Mouse (Mus musculus) forebrain, embryonic 13.5 days (tissue): Measurements from ENCODE around the gene Bsph2. TPM values are rescaled to one million over a fixed set of nuclear protein-coding genes. Genes with fewer than 3 reads are reported as not detected.

Experiments
- ATAC-seq: fragments of 200-750 bp; cut with Nextera tagmentation; 2 replicates; pipeline ENCODE4 v1.8.0; 2017
- H3K27ac ChIP-seq: fragments of 300-500 bp; sonication (generic); 2 replicates; pipeline ENCODE4 v1.5.1; 2015; ENCODE audit warnings: inconsistent platforms, mild to moderate bottlenecking, moderate library complexity
- H3K27me3 ChIP-seq: fragments of 300-500 bp; sonication (generic); 2 replicates; pipeline ENCODE4 v1.6.1; 2015; ENCODE audit warnings: mild to moderate bottlenecking, inconsistent platforms
- H3K36me3 ChIP-seq: fragments of 300-500 bp; sonication (generic); 2 replicates; pipeline ENCODE4 v1.6.1; 2015; ENCODE audit warnings: mild to moderate bottlenecking, inconsistent platforms; ENCODE audit not compliant: poor library complexity, severe bottlenecking
- H3K4me1 ChIP-seq: fragments of 300-500 bp; sonication (generic); 2 replicates; pipeline ENCODE4 v1.6.1; 2015; ENCODE audit warnings: inconsistent platforms
- H3K4me2 ChIP-seq: fragments of 300-500 bp; sonication (generic); 2 replicates; pipeline ENCODE4 v1.6.1; 2015; ENCODE audit warnings: inconsistent platforms, mild to moderate bottlenecking, moderate library complexity
- H3K4me3 ChIP-seq: fragments of 300-500 bp; sonication (generic); 2 replicates; pipeline ENCODE4 v1.5.1; 2015; ENCODE audit warnings: mild to moderate bottlenecking, inconsistent platforms
- H3K9ac ChIP-seq: fragments of 300-500 bp; sonication (generic); 2 replicates; pipeline ENCODE4 v1.6.1; 2015; ENCODE audit warnings: mild to moderate bottlenecking, inconsistent platforms
- H3K9me3 ChIP-seq: fragments of 300-500 bp; sonication (generic); replicated peaks from 2 replicates; pipeline ENCODE4 v1.6.1; 2016; ENCODE audit warnings: inconsistent platforms
- WGBS: fragments of 180-500 bp; shearing (Covaris S2); methylation state at CpG from one replicate; pipeline ENCODE4 v1.1.7; 2015; 5-methylcytosine and 5-hydroxymethylcytosine counted together
- polyA plus RNA-seq: library from polyadenylated mRNA; unstranded; fragments of >200 nt; fragmentation: Nextera tagmentation; extraction: Ambion mirVana; gene quantifications from 2 replicates; pipeline ENCODE4 v1.2.1, GENCODE M21; 2015

Bsph2 gene
- not detected in 2 replicates for polyA plus RNA-seq

- no peak within 1 kb of the TSS for H3K27ac ChIP-seq
- no peaks in the 10 kb centered on the region for H3K36me3 ChIP-seq
- no peak for ATAC-seq
- H3K9me3 ChIP-seq = peaks cover 29% of the 10 kb centered on the region
- no peaks in the 10 kb centered on the region for H3K4me1 ChIP-seq
- no peak within 1 kb of the TSS for H3K4me2 ChIP-seq
- H3K9ac ChIP-seq = no peak within 1 kb of the TSS
- H3K4me3 ChIP-seq = no peak within 1 kb of the TSS
- no peaks in the 10 kb centered on the region for H3K27me3 ChIP-seq
Observed at GRCm38 (mm10) chr7:13570967-13571366, at the start of gene Bsph2. Bsph2 (minus strand) TSS chr7:13571067.

- H3K27ac ChIP-seq = no peak overlapping the region
- 74% methylated on average over 1 of the region's 1 CpGs for WGBS
Observed at GRCm38 (mm10) chr7:13511539-13511938, 59.3 kb downstream of the Bsph2 start.

More at GRCm38 (mm10) chr7:13511539-13511938, 59.3 kb downstream of the Bsph2 start:
- Histone ChIP-seq H3K9me3 (peaks cover 31% of the 10 kb centered on the region), H3K27me3 (no peaks in the 10 kb centered on the region), H3K4me2 (no peak overlapping the region), H3K4me3 (no peak overlapping the region), H3K36me3 (no peaks in the 10 kb centered on the region), H3K9ac (no peak overlapping the region), H3K4me1 (no peaks in the 10 kb centered on the region)
- no peak for ATAC-seq

Other genes with a start within 250 kb of the Bsph2 start
- gene Pla2g4c, start 246.4 kb downstream of the Bsph2 start, polyA plus RNA-seq = 1.1 and 1.5 TPM in 2 replicates
- 0.27 TPM in 1 of 2 replicates, not detected in the other for gene Cabp5, start 172.9 kb downstream of the Bsph2 start, polyA plus RNA-seq
- not detected in 2 replicates for gene Bsph1, start 120.2 kb downstream of the Bsph2 start, polyA plus RNA-seq
- gene Sult2a5, start 52.9 kb upstream of the Bsph2 start, polyA plus RNA-seq = not detected in 2 replicates
- gene Sult2a2, start 162.4 kb upstream of the Bsph2 start, polyA plus RNA-seq = not detected in 2 replicates